Mouse (Mus musculus): ENCODE results near the gene Srf. TPM values are rescaled to one million over a fixed set of nuclear protein-coding genes. Genes with fewer than 3 reads are reported as not detected.
A peak's percentile ranks its signal among the peaks of the same experiment; 100 is the strongest.

Gene Srf
- polyA plus RNA-seq, 1 experiment from 2014 or later = 6.6 TPM

DNA sequence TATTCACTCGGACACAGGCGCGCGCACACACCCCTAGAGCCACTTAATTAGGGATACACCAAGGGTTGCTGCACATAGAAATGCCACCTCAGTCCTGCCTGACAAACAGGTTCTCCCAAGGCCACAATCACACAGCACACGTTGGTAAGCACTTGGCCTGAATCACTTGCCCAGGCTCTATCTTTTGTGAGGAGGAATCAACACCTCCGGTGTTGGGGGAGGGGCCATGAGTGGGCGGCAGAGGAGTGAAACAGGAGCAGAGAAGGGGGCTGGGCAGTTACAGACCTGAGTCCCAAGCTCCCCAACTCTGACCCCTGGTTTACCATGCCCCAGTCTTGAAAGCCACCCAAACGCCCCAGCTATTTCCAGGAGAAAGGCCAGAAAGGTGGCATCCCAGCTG lies 9.0 kb downstream of the Srf start:
- H3K36me3 ChIP-seq = peaks cover 43% of the 10 kb centered on the region
- 26% methylated on average over 8 of the region's 8 CpGs for WGBS (ENCODE audit: insufficient replicate concordance)
- no peak overlapping the region for H3K4me2 ChIP-seq
- H3K9ac ChIP-seq = no peak overlapping the region
- ATAC-seq = no peak
- no peak overlapping the region for H3K27ac ChIP-seq
- H3K4me1 ChIP-seq = peaks cover 26% of the 10 kb centered on the region
- peaks cover 59% of the 10 kb centered on the region for H3K27me3 ChIP-seq (replicated peaks)
- no peaks in the 10 kb centered on the region for H3K9me3 ChIP-seq (replicated peaks)
- no peak overlapping the region for H3K4me3 ChIP-seq

DNA sequence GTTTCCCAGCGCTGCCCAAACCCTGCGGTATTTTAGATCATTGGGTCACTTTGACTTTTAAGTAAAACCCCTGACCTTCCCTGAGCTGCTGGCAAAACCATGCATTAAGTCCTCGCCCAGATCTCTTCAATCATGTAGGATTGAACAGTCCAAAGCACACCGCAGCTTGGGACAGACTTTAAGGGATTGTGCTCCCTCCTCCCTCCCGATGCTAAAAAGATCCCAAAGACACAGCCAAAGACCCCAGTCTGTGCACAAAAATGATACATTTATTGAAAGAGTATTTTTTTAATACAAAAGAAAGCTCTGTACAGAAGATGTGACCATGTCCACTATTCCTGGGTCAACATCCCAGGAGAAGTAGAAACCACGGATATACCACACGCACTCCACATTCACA lies 9.4 kb downstream of the Srf start:
- peaks cover 39% of the 10 kb centered on the region for H3K36me3 ChIP-seq
- no peak for ATAC-seq

DNA sequence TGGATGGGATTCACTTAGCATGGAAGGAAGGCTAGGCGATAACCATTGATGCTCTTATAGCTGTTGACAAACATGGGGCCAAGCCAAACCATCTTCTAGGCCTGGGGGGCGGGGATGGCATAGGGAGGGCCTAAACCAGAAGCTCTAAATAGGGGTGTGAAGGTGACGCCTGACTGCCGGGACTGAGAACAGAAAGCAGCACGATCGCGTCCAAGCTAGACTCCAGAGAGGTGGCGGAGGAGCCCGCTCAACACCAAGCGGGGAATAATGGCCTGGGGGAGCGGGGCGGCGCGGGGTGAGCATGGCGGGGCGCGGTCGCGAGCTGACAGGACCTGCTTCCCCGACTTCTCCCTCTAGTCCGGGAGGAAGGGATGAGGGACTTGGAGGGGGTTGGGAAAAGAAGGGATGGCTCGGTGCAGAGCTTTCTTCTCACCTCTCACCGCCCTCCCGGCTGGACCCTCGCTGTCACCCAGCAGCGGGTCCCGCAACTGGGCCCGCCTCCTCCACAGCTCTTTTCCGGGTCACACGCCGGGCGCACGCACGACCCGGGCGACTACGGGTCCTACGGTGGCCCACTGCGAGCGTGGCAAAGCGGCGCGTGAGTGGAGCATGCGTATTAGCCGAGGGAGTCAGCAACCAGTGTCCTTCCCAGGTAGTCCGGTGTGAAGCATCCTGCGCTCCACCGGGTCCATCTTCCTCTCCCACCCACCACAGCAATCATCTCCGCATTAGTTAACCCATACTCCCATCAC lies 10.0 kb downstream of the Srf start, which contains the start of gene Cul9:
Gene Cul9, minus strand, starts transcription at position 576 of the 752 bp plus-strand sequence.
- Histone ChIP-seq H3K4me3 (peak within 1 kb of the TSS; percentile 46), H3K27ac (no peak within 1 kb of the TSS), H3K9me3 (replicated peaks) (no peaks in the 10 kb centered on the region), H3K36me3 (peaks cover 33% of the 10 kb centered on the region), H3K9ac (peak within 1 kb of the TSS; percentile 25; the same call in 1 of the 2 replicates), H3K27me3 (replicated peaks) (peaks cover 69% of the 10 kb centered on the region), H3K4me1 (peaks cover 26% of the 10 kb centered on the region), H3K4me2 (peak within 1 kb of the TSS; percentile 69)
- WGBS (ENCODE audit: insufficient replicate concordance) = 7% methylated on average over 46 of the region's 49 CpGs
- 0 out of 2 replicates have a peak, but pooled peaks have one; percentile 23 for ATAC-seq

More for the DNA sequence above, 9.4 kb downstream of the Srf start:
- peak overlapping the region; percentile 69 for H3K4me2 ChIP-seq
- H3K4me3 ChIP-seq = peak overlapping the region; percentile 46
- H3K27ac ChIP-seq = no peak overlapping the region
- no peak overlapping the region for H3K9ac ChIP-seq
- no peaks in the 10 kb centered on the region for H3K9me3 ChIP-seq (replicated peaks)
- peaks cover 63% of the 10 kb centered on the region for H3K27me3 ChIP-seq (replicated peaks)
- peaks cover 26% of the 10 kb centered on the region for H3K4me1 ChIP-seq
- 24% methylated on average over 7 of the region's 7 CpGs for WGBS (ENCODE audit: insufficient replicate concordance)

DNA sequence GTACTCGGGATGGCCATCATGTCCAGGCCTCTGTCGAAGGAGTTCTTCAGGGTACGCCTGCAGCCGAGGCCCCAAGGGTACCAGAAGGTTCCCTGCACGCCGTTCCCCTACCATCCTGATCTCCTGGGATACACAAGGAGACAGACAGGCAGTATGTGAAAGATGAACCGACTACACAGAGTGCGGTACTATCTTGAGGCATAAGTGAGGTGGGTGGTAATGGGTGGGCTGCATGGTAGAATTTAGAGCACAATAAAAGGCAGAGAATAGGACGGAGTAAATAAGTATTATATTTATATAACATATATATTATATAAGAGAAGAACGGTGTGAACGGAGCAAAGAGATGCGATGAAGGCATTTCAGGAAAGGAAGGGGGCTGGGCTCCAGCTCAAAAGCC lies 12.3 kb downstream of the Srf start:
- WGBS (ENCODE audit: insufficient replicate concordance) = 75% methylated on average over 12 of the region's 12 CpGs
- no peak overlapping the region for H3K4me2 ChIP-seq
- no peaks in the 10 kb centered on the region for H3K9me3 ChIP-seq (replicated peaks)
- no peak overlapping the region for H3K27ac ChIP-seq
- H3K9ac ChIP-seq = no peak overlapping the region
- no peak for ATAC-seq
- peaks cover 24% of the 10 kb centered on the region for H3K4me1 ChIP-seq
- H3K36me3 ChIP-seq = peaks cover 11% of the 10 kb centered on the region
- no peak overlapping the region for H3K4me3 ChIP-seq
- peaks cover 89% of the 10 kb centered on the region for H3K27me3 ChIP-seq (replicated peaks)

DNA sequence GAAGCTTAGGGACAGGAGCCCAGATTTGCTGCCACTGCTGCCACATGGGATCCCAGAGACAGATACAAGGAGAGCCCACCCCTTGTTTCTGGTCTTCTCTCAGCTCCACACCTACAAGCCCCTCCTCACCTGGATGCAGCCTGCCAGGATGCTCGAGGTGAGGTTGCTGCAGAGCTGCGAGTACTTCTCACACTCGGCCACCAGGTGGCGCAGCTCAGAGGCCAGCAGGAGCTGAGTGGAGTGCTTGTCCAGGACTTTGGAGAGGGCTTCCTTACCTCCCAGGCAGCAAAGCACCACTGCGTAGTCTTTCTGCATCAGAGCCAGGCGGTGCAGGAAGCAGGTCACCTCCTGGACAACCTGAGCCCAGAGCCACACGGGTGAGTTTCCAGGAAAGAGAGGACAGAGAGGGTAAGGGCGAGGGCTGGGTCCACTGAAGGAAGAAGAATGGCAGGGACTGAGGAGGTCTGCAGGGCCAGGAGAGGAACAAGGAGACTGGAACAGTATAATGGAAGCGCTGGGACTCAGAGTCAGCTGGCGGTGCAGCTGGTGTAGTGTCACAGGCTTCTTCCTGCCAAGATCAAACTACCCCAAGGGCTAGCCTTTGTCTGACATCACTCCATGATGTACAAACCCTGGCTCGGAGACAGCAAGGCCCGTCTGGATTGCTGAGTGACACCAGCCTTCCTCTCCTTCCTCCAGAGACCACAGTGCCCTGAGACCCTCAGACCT lies 30.2 kb downstream of the Srf start:
- H3K9me3 ChIP-seq (replicated peaks) = no peaks in the 10 kb centered on the region
- no peak overlapping the region for H3K9ac ChIP-seq
- 30% methylated on average over 12 of the region's 12 CpGs for whole genome bisulfite sequencing (ENCODE audit: insufficient replicate concordance)
- no peak overlapping the region for H3K27ac ChIP-seq
- peaks cover 34% of the 10 kb centered on the region for H3K27me3 ChIP-seq (replicated peaks)
- no peak overlapping the region for H3K4me2 ChIP-seq
- no peak overlapping the region for H3K4me3 ChIP-seq
- 0 out of 2 replicates have a peak, but pooled peaks cover 3% of the 10 kb centered on the region for H3K4me1 ChIP-seq
- H3K36me3 ChIP-seq = no peaks in the 10 kb centered on the region
- peak; percentile 35; the same call in 1 of the 2 replicates for ATAC-seq

DNA sequence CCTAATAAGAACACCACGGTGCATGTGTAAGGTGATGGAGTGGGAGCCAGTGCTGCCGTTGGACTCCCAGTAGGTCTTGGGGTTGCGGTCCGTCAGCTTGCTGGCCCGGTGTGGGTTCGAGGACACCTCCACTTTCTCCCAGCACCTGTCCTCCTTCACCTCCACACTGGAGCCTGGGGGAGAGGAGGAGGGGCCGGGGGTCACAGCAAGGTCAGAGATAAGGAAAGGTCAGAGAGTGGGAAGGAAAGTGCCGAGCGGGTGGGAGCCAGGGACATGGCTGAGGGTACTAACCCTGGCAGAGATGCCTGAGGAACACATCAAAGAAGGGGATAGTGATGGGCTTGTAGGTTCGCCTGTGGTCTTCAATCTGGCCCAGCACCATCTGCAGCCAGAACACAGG lies 30.9 kb downstream of the Srf start:
- Histone ChIP-seq H3K4me1 (0 out of 2 replicates have a peak, but pooled peaks cover 3% of the 10 kb centered on the region), H3K9ac (no peak overlapping the region), H3K4me2 (no peak overlapping the region), H3K27me3 (replicated peaks) (peaks cover 41% of the 10 kb centered on the region), H3K4me3 (no peak overlapping the region), H3K36me3 (no peaks in the 10 kb centered on the region), H3K9me3 (replicated peaks) (no peaks in the 10 kb centered on the region), H3K27ac (no peak overlapping the region)
- ATAC-seq = no peak
- 65% methylated on average over 10 of the region's 10 CpGs for WGBS (ENCODE audit: insufficient replicate concordance)

DNA sequence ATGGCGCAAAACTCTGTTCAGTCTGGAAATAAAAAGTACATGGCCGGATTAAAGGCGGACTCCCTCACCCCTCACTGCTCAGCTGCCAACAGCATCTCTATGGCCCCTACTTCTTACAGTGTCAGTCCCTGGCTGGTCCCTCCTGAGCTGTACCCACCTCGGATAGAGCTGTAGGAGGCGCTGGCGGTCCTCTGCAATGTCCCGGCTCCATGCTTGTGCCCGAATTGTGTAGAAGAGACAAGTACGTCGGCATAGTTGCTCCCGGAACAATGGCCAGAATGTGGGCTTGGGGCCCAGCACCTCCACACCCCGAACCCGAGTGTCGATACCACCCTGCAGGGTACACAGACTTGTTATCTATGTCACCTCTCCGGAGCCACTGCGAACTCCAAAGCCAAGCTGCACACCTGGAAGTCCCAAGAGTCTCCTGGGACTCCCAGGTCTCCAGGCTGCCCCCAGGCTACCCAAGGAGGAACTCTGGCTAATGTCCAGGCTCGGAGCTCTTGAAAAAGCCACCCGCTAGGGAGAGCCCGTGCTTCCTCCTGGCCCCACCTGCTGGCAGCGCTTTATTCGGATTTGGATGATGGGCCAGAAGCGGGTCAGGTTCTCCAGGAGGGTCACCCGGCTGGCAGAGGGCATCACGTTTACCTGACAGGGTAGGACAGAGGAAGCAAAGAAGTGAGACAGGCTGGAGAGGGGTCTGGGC lies 33.9 kb downstream of the Srf start:
- no peaks in the 10 kb centered on the region for H3K36me3 ChIP-seq
- H3K9me3 ChIP-seq (replicated peaks) = no peaks in the 10 kb centered on the region
- ATAC-seq = no peak
- H3K9ac ChIP-seq = no peak overlapping the region
- 0 out of 2 replicates have a peak, but pooled peaks cover 3% of the 10 kb centered on the region for H3K4me1 ChIP-seq
- H3K4me3 ChIP-seq = no peak overlapping the region
- WGBS (ENCODE audit: insufficient replicate concordance) = 41% methylated on average over 24 of the region's 24 CpGs
- no peak overlapping the region for H3K27ac ChIP-seq
- peaks cover 54% of the 10 kb centered on the region for H3K27me3 ChIP-seq (replicated peaks)
- no peak overlapping the region for H3K4me2 ChIP-seq

DNA sequence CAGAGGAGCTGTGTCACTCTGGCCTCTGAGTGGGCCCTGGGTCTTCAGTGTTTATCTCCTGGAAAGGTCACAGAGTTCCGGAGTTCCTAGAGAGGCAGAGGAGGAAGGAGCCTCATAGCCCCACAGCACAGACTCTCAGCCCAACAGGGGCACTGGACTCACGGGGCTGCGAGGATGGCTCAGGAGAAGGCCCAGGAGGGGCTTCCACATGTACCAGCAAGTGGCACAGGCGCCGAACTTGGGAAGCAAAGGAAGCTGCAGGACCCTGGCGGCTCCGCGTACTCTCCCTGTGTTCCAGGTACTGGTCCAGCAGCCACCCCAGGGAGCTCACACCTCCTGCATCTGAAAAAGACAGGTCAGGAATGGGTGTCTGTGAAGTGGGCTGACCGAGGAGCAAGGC lies 34.8 kb downstream of the Srf start:
- no peak overlapping the region for H3K4me3 ChIP-seq
- no peak overlapping the region for H3K27ac ChIP-seq
- H3K4me1 ChIP-seq = 0 out of 2 replicates have a peak, but pooled peaks cover 3% of the 10 kb centered on the region
- H3K9ac ChIP-seq = no peak overlapping the region
- H3K4me2 ChIP-seq = peak overlapping the region; percentile 30
- H3K9me3 ChIP-seq (replicated peaks) = no peaks in the 10 kb centered on the region
- no peaks in the 10 kb centered on the region for H3K36me3 ChIP-seq
- WGBS (ENCODE audit: insufficient replicate concordance) = 59% methylated on average over 9 of the region's 9 CpGs
- no peak for ATAC-seq
- peaks cover 54% of the 10 kb centered on the region for H3K27me3 ChIP-seq (replicated peaks)

DNA sequence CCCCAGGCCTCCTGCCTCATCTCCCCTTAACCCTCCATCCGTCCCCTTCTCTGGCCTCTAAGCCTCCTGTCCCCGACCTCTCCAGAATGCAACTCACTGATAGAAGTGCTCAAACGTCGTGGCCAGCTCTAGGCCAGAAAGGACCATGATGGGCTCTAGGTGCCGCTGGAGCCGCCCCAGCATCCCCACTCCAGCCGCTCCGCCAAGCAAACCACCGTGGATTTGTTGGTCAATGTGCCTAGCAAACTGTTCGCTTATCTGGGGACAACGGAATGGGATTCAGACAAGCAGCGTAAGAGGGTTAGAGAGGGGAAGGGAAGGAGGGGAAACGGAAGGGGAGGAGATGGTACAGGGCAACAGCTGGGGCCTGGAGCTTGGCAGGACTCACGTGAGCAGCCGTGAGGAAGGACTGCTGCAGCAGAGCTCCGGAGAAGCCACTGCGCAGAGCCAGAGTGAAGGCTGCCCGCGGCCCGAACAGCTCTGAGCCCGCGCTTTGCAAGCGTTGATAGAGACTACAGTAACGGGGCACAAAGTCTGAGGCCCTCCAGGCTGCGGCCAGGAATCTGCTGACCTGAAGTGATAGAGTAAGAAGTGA lies 35.5 kb downstream of the Srf start:
- H3K36me3 ChIP-seq = no peaks in the 10 kb centered on the region
- H3K4me2 ChIP-seq = peak overlapping the region; percentile 30
- H3K4me3 ChIP-seq = peak overlapping the region; percentile 4; the same call in 1 of the 2 replicates
- 20% methylated on average over 25 of the region's 25 CpGs for WGBS (ENCODE audit: insufficient replicate concordance)
- no peak for ATAC-seq
- H3K9ac ChIP-seq = no peak overlapping the region
- H3K4me1 ChIP-seq = 0 out of 2 replicates have a peak, but pooled peaks cover 3% of the 10 kb centered on the region
- no peak overlapping the region for H3K27ac ChIP-seq
- peaks cover 54% of the 10 kb centered on the region for H3K27me3 ChIP-seq (replicated peaks)
- no peaks in the 10 kb centered on the region for H3K9me3 ChIP-seq (replicated peaks)

DNA sequence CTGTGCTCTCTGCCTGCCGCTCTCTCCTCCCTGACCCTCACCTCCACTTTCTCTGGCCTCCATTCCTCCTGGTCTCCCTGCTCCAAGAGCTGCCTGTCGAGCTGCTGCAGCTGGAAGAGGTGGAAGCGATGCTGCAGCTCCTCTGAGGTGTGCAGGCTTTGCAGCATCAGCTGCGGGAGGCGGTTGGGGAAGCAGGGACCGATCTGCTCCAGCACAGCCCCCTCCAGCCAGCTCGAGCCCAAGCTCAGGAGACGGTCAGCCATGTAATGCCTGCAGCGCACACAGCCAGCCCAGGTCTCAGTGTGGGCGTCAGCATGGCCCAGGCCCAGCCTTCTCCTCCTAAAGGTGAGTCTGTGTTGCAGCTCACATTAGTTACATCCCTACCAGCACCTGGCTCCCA lies 36.0 kb downstream of the Srf start:
- H3K27ac ChIP-seq = no peak overlapping the region
- no peak for ATAC-seq
- 43% methylated on average over 10 of the region's 10 CpGs for WGBS (ENCODE audit: insufficient replicate concordance)
- 0 out of 2 replicates have a peak, but pooled peaks cover 3% of the 10 kb centered on the region for H3K4me1 ChIP-seq
- peak overlapping the region; percentile 30; the same call in 1 of the 2 replicates for H3K4me2 ChIP-seq
- H3K27me3 ChIP-seq (replicated peaks) = peaks cover 50% of the 10 kb centered on the region
- no peaks in the 10 kb centered on the region for H3K9me3 ChIP-seq (replicated peaks)
- no peak overlapping the region for H3K4me3 ChIP-seq
- H3K9ac ChIP-seq = no peak overlapping the region
- no peaks in the 10 kb centered on the region for H3K36me3 ChIP-seq

DNA sequence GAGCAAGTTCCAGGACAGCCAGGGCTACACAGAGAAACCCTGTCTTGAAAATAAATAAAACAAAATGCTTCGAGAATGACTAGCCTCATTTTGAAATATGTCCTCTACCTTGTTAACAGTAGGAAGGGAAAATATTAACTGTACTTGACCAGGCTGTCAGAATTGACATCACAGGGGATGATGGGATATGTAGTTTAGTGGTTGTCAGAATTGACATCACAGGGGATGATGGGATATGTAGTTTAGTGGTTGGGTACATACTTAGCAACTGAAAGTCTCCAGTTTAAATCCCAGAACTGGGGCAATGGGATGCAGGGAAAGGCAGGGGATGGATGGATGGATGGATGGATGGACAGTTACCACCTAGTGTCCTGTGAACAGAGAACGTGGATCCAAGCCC lies 42.6 kb downstream of the Srf start:
- Histone ChIP-seq H3K9ac (no peak overlapping the region), H3K36me3 (no peaks in the 10 kb centered on the region), H3K4me2 (no peak overlapping the region), H3K27ac (no peak overlapping the region), H3K4me3 (no peak overlapping the region), H3K27me3 (replicated peaks) (no peaks in the 10 kb centered on the region), H3K4me1 (no peaks in the 10 kb centered on the region), H3K9me3 (replicated peaks) (no peaks in the 10 kb centered on the region)
- no peak for ATAC-seq
- WGBS (ENCODE audit: insufficient replicate concordance) = 33% methylated on average over 2 of the region's 2 CpGs

Measured in liver, embryonic 12.5 days (tissue).